Mouse (Mus musculus) adrenal gland, adult 18-20 months (tissue): ENCODE results near the gene Map2k5. TPM values are rescaled to one million over a fixed set of nuclear protein-coding genes. Genes with fewer than 3 reads are reported as not detected.

ENCODE experiments used
- DNase-seq, 2 experiments: peaks; one replicate each; pipeline ENCODE4 v3.0.0; 2021 to 2022; ENCODE audit warnings: low spot score in 2 of 2
- total RNA-seq, 2 experiments: library from RNA; stranded (reverse); gene quantifications; 1 replicate in 1 of 2; 2 replicates in 1 of 2; pipeline ENCODE4 v1.2.3; 2021

Map2k5 gene
- total RNA-seq, 2 experiments from 2014 or later: 21.0 to 28.3 TPM

- no peak for DNase-seq
These were observed 107.9 kb downstream of the Map2k5 start for GRCm38 (mm10) chr9:63269839-63270238.

DNA sequence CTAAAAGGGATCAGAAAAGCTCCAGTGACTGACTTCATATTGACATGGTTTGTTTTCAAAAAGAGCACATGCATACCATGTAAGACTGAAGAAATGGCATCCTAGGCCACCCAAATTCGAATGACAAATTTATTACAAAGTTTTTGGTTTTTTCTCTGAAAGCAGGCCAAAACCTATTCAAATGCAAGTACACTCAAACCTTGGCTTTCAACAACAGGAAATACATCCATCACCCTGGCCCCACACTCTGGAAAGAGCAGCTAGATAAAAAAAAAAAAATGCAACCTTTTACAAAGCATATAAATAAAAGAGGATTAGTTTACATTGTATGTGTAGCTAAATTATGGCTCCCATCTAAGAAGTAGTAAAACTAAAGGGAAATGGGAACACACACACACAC, 114.5 kb downstream of the Map2k5 start:
- no peak for DNase-seq

DNA sequence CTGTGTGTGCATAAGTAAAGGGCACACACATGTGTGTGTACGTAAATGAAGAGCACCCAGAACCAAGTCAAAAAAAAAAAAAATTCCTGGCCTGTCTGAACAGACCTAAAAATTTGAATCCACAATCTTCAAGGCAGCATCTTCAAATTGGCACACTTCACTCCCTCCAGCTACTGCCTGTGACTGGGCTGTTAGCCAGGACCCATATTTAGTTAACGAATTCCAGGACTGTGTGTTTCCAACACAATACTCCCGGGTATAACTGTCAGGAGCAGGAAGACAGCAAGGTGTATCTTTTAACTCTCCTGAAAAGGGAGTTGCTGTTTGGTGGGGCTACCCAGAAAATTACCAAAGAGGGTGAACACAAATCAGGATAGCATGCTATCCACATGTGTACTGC, 118.9 kb downstream of the Map2k5 start:
- DNase-seq: no peak

DNA sequence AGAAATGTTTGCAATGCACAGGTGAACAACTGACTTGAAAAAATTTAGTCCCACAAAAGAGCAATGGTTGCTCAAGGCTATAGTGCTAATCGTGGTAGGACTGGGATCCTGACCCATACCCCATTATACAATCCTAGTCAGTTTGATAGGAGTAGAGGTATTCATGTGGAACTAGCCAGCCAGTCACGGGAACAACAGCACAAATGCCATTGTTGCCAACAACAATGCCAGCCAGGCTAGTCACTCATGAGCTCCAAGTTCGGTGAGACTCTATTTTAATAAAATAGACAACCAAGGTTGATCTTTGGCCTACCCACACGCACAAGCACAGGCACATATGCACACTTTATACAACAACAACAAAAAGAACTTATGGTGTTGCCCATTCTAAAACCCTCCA, 120.0 kb downstream of the Map2k5 start:
- DNase-seq: no peak

GRCm38 (mm10) chr9:63250841-63251626, 126.7 kb downstream of the Map2k5 start:
- no peak for DNase-seq

DNA sequence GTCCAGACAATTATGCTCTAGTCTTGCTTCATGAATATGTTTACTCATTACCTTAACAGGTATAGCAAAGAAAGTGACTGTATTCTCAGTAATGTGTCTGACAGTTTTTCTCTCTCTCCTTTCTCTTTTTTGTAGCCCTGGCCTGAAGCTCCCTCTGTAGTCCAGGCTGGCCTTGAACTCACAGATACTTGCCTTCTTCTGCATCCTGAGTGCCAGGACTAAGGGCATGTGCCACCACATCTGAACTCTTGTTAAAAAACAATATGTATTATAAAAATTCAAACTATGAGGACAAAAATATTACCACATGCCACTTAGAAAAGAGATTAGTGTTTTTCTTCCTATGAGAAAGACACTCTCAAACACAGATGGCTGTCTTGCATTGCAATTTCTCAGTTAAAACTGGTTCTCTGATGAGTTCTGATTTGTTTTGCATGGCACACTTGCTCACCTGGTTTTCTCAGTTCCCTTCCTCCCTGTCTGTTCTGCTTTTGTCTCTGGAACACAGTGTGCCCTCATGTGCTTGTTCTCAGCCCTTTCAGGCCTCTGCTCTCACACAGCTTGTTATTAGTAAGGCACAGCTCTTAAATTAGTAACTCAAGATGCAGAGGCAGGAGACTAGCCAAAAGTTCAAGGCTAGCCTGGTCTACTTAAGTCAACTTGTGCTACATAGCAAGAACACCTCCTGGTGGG, 129.5 kb downstream of the Map2k5 start:
- no peak for DNase-seq

GRCm38 (mm10) chr9:63246568-63247169, 131.0 kb downstream of the Map2k5 start:
- DNase-seq: no peak

DNA sequence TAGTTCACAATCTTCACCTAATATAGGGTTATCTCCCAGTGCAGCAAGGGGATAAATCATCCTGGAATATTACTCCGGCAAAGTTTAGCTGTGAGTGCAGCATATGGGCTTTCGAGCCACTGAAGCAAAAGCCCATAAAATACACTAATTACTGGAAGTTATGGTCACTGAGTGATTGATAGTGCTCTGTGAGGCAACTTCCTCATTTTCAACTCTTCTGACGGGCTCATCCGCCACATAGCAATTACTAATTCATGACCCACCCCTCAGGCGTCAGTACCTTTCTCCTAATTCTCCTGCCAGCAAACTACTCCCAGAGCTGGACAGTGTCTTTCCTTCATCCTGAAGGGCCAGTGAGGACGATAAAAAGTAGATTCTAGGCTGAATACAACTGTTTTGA, 135.7 kb downstream of the Map2k5 start:
- DNase-seq: no peak

GRCm38 (mm10) chr9:63241241-63241640, 136.5 kb downstream of the Map2k5 start:
- DNase-seq: no peak

GRCm38 (mm10) chr9:63234356-63234755, 143.3 kb downstream of the Map2k5 start:
- DNase-seq: no peak

DNA sequence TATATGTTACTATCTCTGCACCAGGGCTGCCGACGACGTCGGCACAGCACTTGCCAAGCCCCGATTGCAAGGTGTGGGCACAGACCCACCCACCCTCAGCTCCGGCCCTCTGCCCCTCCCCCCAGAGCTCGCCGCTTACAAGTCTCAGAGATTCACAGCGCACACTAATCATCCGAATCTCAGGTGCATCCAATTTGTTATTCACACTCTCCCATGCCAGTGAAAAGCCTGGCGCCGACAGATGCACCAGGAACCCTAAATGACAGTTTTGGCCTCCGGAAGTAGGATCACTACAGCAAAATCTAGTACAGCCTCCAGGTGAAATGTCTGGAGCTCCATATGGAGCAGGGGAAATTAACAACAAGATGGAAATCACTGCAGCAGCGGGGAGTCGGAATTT, 147.4 kb downstream of the Map2k5 start:
- DNase-seq: no peak

DNA sequence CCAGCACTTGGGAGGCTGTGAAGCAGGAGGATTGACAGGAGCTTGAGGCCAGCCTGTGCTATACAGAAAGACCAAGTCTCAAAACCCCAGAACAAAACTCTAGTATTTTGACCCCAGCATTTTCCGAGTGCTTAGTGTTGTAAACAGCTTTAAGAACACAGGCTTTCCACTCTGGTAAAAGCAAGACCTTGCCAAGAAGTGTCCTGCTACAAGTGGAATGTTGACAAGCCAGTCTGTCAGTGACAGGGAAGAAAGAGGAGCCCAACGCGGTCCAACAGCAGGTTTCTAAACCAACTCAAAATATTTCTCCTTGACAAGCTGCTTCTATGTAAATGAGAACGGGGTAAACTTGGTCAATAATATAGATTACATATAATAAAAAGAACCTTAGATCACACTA, 148.6 kb downstream of the Map2k5 start:
- DNase-seq: no peak

DNA sequence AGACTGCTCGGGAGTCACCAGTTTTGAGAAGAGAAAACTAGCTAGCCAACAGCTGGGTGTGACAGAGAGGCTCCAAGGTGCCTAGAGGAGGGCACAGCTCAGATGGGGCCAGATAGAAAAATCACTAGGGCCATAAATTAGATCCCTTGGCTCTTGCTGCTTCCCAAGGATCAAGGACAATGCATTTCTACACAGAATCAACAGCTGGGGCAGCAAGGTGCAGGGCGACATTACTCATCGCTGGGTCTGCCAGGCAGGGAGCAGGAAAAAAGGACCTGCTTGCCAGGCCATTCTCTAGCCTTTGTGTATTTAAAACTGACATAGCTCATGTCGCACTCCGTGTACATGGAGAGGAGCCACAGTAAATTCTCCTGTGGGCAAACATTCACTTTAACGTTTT, 155.5 kb downstream of the Map2k5 start:
- DNase-seq: peak in 1 of 2 experiments; percentile 32

GRCm38 (mm10) chr9:63219851-63220250, 157.9 kb downstream of the Map2k5 start:
- no peak for DNase-seq

GRCm38 (mm10) chr9:63215031-63215430, 162.7 kb downstream of the Map2k5 start:
- no peak for DNase-seq

DNA sequence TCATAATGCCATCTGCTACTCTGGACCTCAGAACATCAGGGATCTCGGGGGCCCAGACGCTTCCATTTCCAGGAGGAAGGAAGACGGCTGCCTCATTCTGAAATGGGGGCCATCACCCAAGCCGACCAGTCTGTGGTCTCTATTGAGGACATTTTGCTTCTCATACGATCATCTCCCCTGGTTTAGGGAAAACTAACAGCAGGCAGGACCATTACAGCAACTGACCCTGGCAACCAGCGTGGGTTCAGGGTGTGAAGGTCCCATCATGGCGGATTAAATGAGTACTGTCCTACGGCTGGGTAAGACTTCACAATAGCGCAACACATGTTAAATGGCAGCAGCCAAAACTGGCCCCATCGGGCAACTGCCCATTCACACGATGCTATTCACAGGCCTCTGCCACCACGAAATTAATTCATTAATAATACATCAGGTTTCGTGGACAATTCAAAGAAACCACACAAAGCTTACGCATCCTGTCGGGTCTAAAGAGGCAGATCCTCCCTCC, 170.9 kb downstream of the Map2k5 start:
- DNase-seq: no peak

DNA sequence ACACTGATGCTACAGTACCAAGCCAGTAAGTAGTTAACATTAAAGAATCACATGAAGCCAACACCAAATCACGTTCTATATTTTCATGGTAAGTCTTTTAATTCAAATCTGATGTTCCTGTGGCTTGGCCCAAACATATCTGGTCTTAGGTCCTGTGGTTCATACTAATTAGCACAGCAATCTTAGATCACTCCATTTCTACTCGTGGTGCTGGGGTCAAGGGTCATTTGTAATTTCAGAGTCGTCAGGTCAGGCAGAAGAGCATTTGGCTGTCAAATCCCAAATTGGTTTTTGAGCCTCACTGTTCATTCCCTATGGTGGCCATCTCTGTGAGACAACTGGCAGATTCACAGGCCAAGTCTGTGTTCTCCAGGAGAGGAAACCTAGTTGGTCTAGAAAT, 174.2 kb downstream of the Map2k5 start:
- DNase-seq: no peak

DNA sequence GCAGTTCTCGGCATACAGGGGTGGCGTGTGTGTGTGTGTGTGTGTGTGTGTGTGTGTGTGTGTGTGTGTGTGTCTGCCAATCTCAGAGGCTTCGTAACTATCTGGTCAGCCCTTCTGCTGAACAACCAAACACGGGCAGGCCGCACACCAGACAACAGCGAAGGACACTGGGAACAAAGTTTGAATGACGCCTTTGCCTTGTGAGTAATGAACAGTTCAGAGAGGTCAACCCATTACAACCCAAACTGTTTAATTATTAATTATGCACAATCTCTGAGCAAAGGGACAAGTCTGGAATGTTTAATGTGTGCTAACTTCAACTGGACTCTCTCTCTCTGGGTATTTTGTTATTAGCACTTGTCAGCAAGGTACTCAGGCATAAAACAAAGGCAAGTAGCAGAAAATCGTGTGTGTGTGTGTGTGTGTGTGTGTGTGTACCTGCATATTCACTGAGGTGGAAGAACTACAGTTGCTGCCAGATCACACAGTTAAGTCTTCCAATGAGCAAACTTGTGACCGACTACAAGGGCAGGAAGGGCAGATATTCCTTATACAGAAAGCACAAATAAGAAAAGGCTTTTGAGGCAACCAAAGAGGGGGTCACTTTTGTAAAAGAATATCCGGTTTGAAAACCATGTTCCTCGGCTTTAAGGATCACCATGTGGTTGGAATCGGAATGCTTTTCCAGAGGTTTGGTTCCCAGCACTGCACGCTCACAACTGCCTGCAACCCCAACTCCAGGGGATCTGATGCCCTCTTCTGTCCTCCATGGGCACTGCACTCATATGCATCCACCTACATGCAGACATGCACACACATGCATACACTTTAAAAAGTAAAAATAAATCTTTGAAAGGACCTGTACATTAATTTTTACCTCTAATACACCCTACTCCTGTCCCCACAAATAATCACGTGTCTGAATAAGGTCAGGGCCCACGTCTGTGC, 176.1 kb downstream of the Map2k5 start:
- no peak for DNase-seq

GRCm38 (mm10) chr9:63197252-63197651, 180.4 kb downstream of the Map2k5 start:
- no peak for DNase-seq

DNA sequence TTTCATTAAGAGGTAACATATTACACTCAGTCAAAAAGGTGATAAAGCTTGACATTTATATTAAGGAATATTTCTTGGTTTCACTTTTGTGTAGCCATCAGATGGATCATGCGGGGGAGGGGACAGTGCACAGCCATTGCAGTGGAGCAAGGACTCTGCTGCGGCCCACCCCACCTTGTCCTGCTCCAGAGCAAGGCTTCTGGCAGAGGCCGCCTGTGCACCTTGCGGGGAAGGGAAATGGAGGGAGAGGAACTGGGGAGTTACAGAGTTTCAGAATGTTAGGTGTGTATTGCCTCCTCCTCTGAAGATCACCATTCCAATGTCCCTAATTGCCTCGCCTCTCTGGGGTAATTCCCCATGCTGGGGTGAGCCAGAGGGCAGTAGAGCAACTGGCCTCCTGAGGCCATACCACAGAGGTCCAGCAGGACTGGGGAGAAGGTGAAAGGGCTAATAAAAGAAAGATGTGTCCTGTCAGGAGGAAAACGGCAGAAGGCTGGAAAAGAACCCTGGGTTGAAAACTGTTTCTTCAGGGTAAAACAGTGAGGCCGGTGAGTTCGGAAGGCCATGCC, 181.5 kb downstream of the Map2k5 start:
- no peak for DNase-seq

DNA sequence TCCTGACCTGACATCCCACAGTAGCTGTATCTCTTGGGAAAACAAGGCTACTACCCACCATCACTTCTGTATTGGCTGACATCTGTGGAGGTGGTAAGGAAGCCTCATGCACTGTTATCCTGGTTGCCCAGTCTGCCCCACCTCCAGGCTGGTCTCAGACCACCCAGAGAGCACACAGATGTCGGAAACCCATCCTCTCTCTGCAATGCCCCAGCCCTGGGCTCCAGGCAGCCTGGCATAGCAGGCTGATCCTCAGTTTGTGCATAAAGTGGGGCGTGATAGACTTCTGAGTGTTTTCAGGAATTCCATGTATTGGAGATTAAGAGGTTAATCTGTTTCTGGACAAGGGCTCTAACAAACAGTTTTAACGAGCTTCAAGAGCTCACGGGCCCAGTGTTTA, 182.2 kb downstream of the Map2k5 start:
- no peak for DNase-seq
